Mouse (Mus musculus) ES-E14 (cell line): ENCODE measurements at regions not wholly inside any gene's neighbourhood (a gene's known extent, or its start where the extent isn't known, plus 50 kb on each side); places are given as distances from the start of the nearest gene placed in this dataset.

Experiments
- DNase-seq: peaks from one replicate; pipeline ENCODE4 v3.0.0-alpha.2; 2013; ENCODE audit warnings: low read depth, low spot score
- H3K27ac ChIP-seq: 2 replicates; pipeline ENCODE4 v1.5.1; 2012; ENCODE audit warnings: low read depth, mild to moderate bottlenecking, low read length, moderate library complexity, mixed read lengths; ENCODE audit not compliant: poor library complexity, insufficient read depth, severe bottlenecking
- H3K36me3 ChIP-seq: 2 replicates; pipeline ENCODE4 v1.6.1; 2012; ENCODE audit warnings: mild to moderate bottlenecking, low read length, moderate library complexity, mixed read lengths; ENCODE audit not compliant: control insufficient read depth, poor library complexity, insufficient read depth, severe bottlenecking
- H3K4me1 ChIP-seq, 2 experiments: fragments of 150-350 bp in 1 of 2; sonication (generic) in 1 of 2; 2 replicates each; pipeline ENCODE4 v1.6.1; 2012; ENCODE audit warnings: low read length in 2 of 2, mild to moderate bottlenecking in 1 of 2, mixed read lengths in 1 of 2; ENCODE audit not compliant: control insufficient read depth in 2 of 2, insufficient read depth in 2 of 2, poor library complexity in 1 of 2
- H3K4me3 ChIP-seq, 2 experiments: fragments of 150-350 bp in 1 of 2; sonication (generic) in 1 of 2; 2 replicates each; pipeline ENCODE4 v1.5.1; 2012; ENCODE audit warnings: low read length in 2 of 2, low read depth in 1 of 2, mild to moderate bottlenecking in 1 of 2, mixed read lengths in 1 of 2; ENCODE audit not compliant: insufficient read depth in 1 of 2, poor library complexity in 1 of 2, severe bottlenecking in 1 of 2
- H3K9ac ChIP-seq: 2 replicates; pipeline ENCODE4 v1.6.1; 2012; ENCODE audit warnings: low read depth, mild to moderate bottlenecking, low read length, mixed read lengths; ENCODE audit not compliant: poor library complexity, insufficient read depth, severe bottlenecking
- H3K9me3 ChIP-seq: fragments of 150-350 bp; sonication (generic); 2 replicates; pipeline ENCODE4 v1.6.1; 2012; ENCODE audit warnings: low read depth, mild to moderate bottlenecking, low read length; ENCODE audit not compliant: control insufficient read depth, insufficient read depth
- CHD2 ChIP-seq: IDR thresholded peaks from 2 replicates; pipeline ENCODE4 v1.6.1; 2014; ENCODE audit warnings: mild to moderate bottlenecking, low read depth, low read length, inconsistent platforms
- HCFC1 ChIP-seq: IDR thresholded peaks from 2 replicates; pipeline ENCODE4 v1.6.1; 2012; ENCODE audit warnings: low read length, inconsistent platforms, borderline replicate concordance; ENCODE audit not compliant: insufficient read depth
- MAFK ChIP-seq: IDR thresholded peaks from 2 replicates; pipeline ENCODE4 v1.6.1; 2014; ENCODE audit warnings: mild to moderate bottlenecking, low read depth, low read length, inconsistent platforms; ENCODE audit not compliant: insufficient read depth
- ZC3H11A ChIP-seq: IDR thresholded peaks from 2 replicates; pipeline ENCODE4 v1.6.1; 2012; ENCODE audit warnings: low read depth, mild to moderate bottlenecking, inconsistent platforms, low read length, borderline replicate concordance
- ZNF384 ChIP-seq: IDR thresholded peaks from 2 replicates; pipeline ENCODE4 v1.6.1; 2012; ENCODE audit warnings: low read depth, low read length, inconsistent platforms
- in situ Hi-C, 2 experiments: fragments of 600-800 bp; cut with MboI; formaldehyde crosslinking; loops; one replicate each; pipeline ENCODE4 v1.15.1; 2025; ENCODE audit warnings: low sequenced_read_pairs in 2 of 2, inconsistent platforms in 1 of 2; ENCODE audit not compliant: unreplicated experiment in 2 of 2

DNA sequence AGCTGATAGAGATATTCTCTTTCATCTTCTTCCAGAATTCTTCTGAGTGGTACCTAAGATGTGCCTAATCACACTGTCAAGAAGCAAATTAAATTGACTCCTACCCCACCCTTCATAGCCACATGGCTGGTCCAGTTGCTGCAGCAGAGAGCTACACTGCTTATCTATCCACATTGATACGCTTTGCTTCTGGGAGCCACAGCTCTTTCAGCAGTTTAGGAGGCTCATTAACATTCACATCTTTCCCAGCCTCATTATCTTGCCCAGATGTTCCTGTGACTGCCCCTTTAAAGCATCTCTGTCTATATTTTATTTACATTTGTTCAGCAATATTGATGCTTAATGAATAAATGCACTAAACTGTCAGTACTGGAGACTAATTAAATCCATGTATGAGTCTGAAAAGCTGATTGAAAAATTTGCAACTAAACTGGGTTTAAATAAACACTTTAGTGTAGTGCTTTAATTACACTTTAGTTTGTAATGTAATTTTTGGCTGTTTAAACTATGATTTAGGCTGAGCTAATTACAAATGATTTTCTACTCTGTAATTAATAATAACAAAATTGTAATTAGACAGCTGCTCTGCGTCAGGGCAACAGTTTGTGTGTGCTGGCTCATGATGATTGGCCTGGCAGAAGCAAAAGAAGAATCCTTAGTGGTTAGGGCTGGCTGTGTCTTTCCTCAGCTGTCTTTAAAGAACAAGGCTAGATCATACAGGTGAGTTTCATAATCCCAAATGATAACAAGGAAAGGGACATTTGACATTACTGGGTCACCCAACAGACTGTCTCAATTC is 632.5 kb upstream of the Tle4 start:
- in situ Hi-C loops = no loop called here
- H3K9me3 ChIP-seq = no peaks in the 10 kb centered on the region
- no peak overlapping the region for H3K27ac ChIP-seq
- DNase-seq = no peak
- H3K9ac ChIP-seq = no peak overlapping the region
- no peak overlapping the region for H3K4me3 ChIP-seq
- TF ChIP-seq ZNF384 = no peak
- no peak for TF ChIP-seq CHD2
- no peak for TF ChIP-seq HCFC1
- TF ChIP-seq MAFK = no peak
- no peaks in the 10 kb centered on the region for H3K4me1 ChIP-seq
- no peaks in the 10 kb centered on the region for H3K36me3 ChIP-seq

GRCm38 (mm10) chr19:15217387-15217786 is 619.5 kb upstream of the Tle4 start:
- Histone ChIP-seq H3K36me3 (no peaks in the 10 kb centered on the region), H3K27ac (no peak overlapping the region), H3K4me3 (no peak overlapping the region), H3K9me3 (no peaks in the 10 kb centered on the region), H3K4me1 (no peaks in the 10 kb centered on the region), H3K9ac (no peak overlapping the region)
- in situ Hi-C loops = no loop called here
- DNase-seq = no peak
- no peak for TF ChIP-seq MAFK

- no peaks in the 10 kb centered on the region for H3K9me3 ChIP-seq
- no peaks in the 10 kb centered on the region for H3K4me1 ChIP-seq
- no peak overlapping the region for H3K4me3 ChIP-seq
- in situ Hi-C loops = no loop called here
- H3K36me3 ChIP-seq = no peaks in the 10 kb centered on the region
- H3K27ac ChIP-seq = no peak overlapping the region
- TF ChIP-seq MAFK (no peak), CHD2 (no peak)
- H3K9ac ChIP-seq = no peak overlapping the region
- no peak for DNase-seq
These were observed 616.8 kb upstream of the Tle4 start for GRCm38 (mm10) chr19:15214651-15215050.

GRCm38 (mm10) chr19:15212881-15213280 is 615.0 kb upstream of the Tle4 start:
- no peak overlapping the region for H3K27ac ChIP-seq
- no peak for TF ChIP-seq CHD2
- no peak for TF ChIP-seq ZC3H11A
- no peak for TF ChIP-seq HCFC1
- no peak for TF ChIP-seq MAFK
- TF ChIP-seq ZNF384 = no peak
- H3K4me1 ChIP-seq = no peaks in the 10 kb centered on the region
- no peak overlapping the region for H3K4me3 ChIP-seq
- H3K9me3 ChIP-seq = no peaks in the 10 kb centered on the region
- H3K36me3 ChIP-seq = no peaks in the 10 kb centered on the region
- in situ Hi-C loops = no loop called here
- DNase-seq = no peak
- no peak overlapping the region for H3K9ac ChIP-seq

DNA sequence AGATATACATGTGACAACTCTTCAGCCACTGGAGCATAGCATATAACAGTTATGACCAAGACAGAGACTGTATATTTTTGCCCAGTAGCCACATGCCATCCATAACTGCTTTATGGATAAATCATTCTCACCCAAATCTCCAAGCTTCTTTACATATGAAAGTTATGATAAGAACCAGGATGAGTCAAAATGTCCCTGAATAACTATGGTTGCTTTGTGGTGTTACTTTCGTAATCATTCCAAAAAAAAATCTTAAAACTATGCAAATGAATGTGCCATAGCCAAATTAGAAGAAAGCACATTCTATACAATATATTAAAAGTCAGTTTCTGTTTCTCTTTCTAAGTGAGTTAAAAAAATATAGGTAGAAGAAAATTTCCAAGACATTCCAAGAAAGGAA is 605.2 kb upstream of the Tle4 start:
- Histone ChIP-seq H3K4me1 (no peaks in the 10 kb centered on the region), H3K36me3 (no peaks in the 10 kb centered on the region), H3K4me3 (no peak overlapping the region), H3K27ac (no peak overlapping the region), H3K9ac (no peak overlapping the region), H3K9me3 (no peaks in the 10 kb centered on the region)
- in situ Hi-C loops = no loop called here
- TF ChIP-seq MAFK (no peak), CHD2 (no peak), ZNF384 (no peak), ZC3H11A (no peak), HCFC1 (no peak)
- DNase-seq = no peak
